ENCODE assay signal across 8 mouse cellular contexts in genomic region chr5:121190836-121191583, GRCm38 (mm10). TPM values are rescaled to one million over a fixed set of nuclear protein-coding genes. Genes with fewer than 3 reads are reported as not detected.
DNase-seq lines count a peak whose midpoint lies in the region.

Gene Ptpn11 (minus strand): TSS chr5:121191397.

- DNase-seq in Muller cell, postnatal 12 days (ENCODE audit: inconsistent ontology term): peak; percentile 90
- peak; percentile 81 for DNase-seq in cerebellum, adult 9-10 months
- DNase-seq in frontal cortex, adult 2 months (ENCODE audit: extremely low spot score in 1 of 2, low spot score in 1 of 2): peak in 1 of 2 experiments; percentile 80
- peak; percentile 89 for DNase-seq in hindbrain, embryonic 10.5 days (ENCODE audit: low spot score)
- DNase-seq in layer of hippocampus, postnatal 14 days (ENCODE audit: low spot score in 2 of 2): peak; percentile 74 to 83
- DNase-seq in lung, postnatal 36 days: peak; percentile 82
- DNase-seq in retina, embryonic 14.5 days (ENCODE audit: low spot score): peak; percentile 89
- peak; percentile 81 to 82 for DNase-seq in thymus, postnatal 36 days

- peaks cover 5% of the 10 kb centered on the region; the same call in 1 of the 2 replicates for H3K36me3 ChIP-seq in hindbrain, embryonic 10.5 days

- peak within 1 kb of the TSS; percentile 96 for H3K27ac ChIP-seq in hindbrain, embryonic 10.5 days

- H3K9me3 ChIP-seq in hindbrain, embryonic 10.5 days: no peaks in the 10 kb centered on the region

- under 1% methylated on average over 98 of the region's 98 CpGs for WGBS in hindbrain, embryonic 10.5 days

- peaks cover 39% of the 10 kb centered on the region for H3K4me1 ChIP-seq in hindbrain, embryonic 10.5 days (replicated peaks)

- no peaks in the 10 kb centered on the region for H3K27me3 ChIP-seq in hindbrain, embryonic 10.5 days (ENCODE audit: insufficient read depth, poor library complexity, severe bottlenecking)

- H3K4me3 ChIP-seq in hindbrain, embryonic 10.5 days: peak within 1 kb of the TSS; percentile 94

RNA-seq across cellular contexts. Expression of gene Ptpn11, which starts in this region (rescaled TPM):
- polyA plus RNA-seq in frontal cortex, adult 2 months (2012; rRNA removed): 63.8 and 64.8 TPM in 2 replicates
- polyA plus RNA-seq in hindbrain, embryonic 10.5 days (2016; fragmentation: Nextera tagmentation; extraction: Ambion mirVana): 20.4 and 23.1 TPM in 2 replicates
- 10 to 100 TPM; 87.7 to 90.7 TPM for total RNA-seq in layer of hippocampus, postnatal 14 days (2021)
